Mouse (Mus musculus): ENCODE data around the gene Stard13.

GRCm38 (mm10) chr5:151034715-151035512 lies 198.7 kb downstream of the Stard13 start:
- TF ChIP-seq CTCF (IDR thresholded peaks at IDR 0.05; ENCODE audit: borderline replicate concordance, control insufficient read depth, extremely low read depth, insufficient read depth, low read length, poor library complexity) (no peak), POLR2A (IDR thresholded peaks at IDR 0.05; ENCODE audit: control insufficient read depth, extremely low read depth, insufficient read depth, low read length, poor library complexity) (no peak)

All from thymus, adult 2 months (tissue).